Mouse (Mus musculus) heart, postnatal 36 days (tissue): ENCODE measurements at regions not wholly inside any gene's neighbourhood (a gene's known extent, or its start where the extent isn't known, plus 50 kb on each side); places are given as distances from the start of the nearest gene placed in this dataset.

ENCODE experiments used
- DNase-seq, 2 experiments: peaks; one replicate each; pipeline ENCODE4 v3.0.0; 2021 to 2022
- intact Hi-C: fragments of 180-260 bp; cut with DNase I; formaldehyde crosslinking; loops from one replicate; pipeline ENCODE4 v1.15.1; 2025

GRCm38 (mm10) chr3:82781464-82781863, 94.8 kb downstream of the Rbm46 start:
- DNase-seq = no peak

DNA sequence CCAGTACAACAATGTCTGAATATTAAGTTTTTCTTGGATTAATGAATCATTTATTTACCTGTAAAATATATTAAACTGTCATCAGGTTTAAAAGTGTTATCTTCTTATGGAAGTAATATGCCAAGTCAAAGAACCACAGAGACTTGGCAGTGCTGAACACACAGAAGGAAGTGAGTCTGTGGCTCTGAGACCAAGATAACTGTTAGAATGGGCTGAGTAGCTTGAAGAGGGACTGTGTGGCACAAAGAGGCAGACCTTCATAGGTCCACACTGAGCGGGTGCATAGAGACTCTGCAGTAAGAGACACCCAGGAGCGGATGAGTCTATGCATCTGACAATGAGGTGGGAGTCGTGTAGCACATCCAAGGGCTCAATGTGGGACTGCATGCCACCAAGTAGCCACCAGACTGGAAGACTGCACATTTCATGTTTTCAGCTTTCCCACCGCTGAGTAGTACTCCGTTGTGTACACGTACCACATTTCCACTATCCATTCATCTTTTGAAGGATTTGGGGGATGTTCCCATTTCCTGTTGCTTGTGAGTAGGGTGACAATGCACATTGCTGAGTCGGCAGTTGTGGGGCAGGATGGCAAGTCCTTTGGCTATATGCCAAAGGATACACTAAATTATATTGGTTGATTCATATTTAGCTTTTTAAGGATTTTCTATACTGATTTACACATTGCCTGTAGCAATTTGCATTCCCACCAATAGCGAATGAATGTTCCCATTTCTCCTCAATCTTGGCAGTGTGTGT, 105.6 kb downstream of the Rbm46 start:
- intact Hi-C loops = no loop called here

More at GRCm38 (mm10) chr3:82781464-82781863, 94.8 kb downstream of the Rbm46 start:
- intact Hi-C loops = no loop called here

GRCm38 (mm10) chr3:82767484-82767883, 108.8 kb downstream of the Rbm46 start:
- intact Hi-C loops = no loop called here
- no peak for DNase-seq

More for the DNA sequence above, 105.6 kb downstream of the Rbm46 start:
- DNase-seq = no peak

- no peak for DNase-seq
- intact Hi-C loops = no loop called here
Observed at GRCm38 (mm10) chr3:82759946-82760345, 116.3 kb downstream of the Rbm46 start.

DNA sequence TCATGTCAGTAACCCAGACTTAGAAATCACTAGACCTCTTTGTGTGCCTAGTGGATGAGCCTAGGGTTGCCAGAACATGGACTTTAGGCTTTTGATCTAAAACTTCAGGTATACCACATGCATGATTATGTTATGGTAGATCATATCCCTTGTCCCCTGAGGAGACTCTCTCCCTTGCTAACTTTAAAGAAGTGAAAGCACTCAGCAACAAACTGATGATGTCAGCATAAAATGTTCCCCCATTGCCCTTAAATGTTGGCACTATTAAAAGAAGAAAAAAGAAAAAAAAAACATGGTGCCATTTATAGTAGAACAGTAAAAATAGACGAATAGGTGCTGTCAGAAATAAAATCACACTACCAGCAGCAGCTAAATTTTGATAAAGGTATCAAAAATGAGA, 117.3 kb downstream of the Rbm46 start:
- intact Hi-C loops = no loop called here
- no peak for DNase-seq

DNA sequence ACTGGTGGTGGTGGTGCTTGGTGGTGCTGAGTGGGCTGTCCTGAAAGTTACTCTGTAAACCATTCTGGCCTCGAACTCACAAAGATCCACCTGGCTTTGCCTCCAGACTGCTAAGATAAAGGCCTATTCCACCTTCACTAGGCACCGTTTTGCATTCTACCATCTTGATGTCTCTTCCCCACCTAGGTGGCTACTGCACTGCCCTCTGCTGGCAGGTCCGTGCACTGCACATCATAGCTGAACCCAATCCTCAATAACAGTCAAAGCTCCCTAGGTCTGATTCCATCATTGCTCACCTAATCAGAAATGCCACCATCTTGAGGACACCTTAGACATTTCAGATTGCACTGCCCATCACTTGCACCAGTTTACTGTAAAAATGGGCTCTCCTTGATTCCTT, 150.7 kb downstream of the Rbm46 start:
- peak; percentile 24 to 56 for DNase-seq
- intact Hi-C loops = loop anchor here (2.0 to 10.0 kb wide), 2 partner anchors 361 to 731 kb away; no protein-coding TSS in a partner anchor

DNA sequence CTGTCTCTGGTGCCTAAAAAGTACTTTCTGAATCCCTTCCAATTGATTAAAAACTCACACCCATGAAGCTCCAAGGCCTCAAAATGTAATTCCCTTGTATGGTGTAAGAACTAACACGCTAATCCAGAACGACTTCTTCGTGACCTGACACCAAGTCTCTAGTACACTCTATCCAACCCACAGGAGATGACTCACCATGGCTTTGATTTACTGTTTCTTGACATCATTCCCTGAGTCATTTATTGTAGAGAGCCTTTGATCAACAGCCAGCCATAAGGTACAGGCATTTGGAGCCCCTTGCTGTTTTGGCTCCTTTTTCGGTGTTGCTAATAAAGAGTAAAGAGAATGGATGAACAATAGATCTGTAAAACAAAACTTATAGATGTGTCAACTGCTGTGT, 159.7 kb upstream of the Npy2r start:
- DNase-seq = no peak
- intact Hi-C loops = no loop called here

GRCm38 (mm10) chr3:82692131-82692530, 144.2 kb upstream of the Npy2r start:
- intact Hi-C loops = no loop called here
- DNase-seq = no peak

GRCm38 (mm10) chr3:82656159-82656874, 108.4 kb upstream of the Npy2r start:
- intact Hi-C loops = no loop called here
- DNase-seq = no peak

GRCm38 (mm10) chr3:82652346-82652745, 104.5 kb upstream of the Npy2r start:
- no peak for DNase-seq
- intact Hi-C loops = no loop called here

- intact Hi-C loops = no loop called here
- no peak for DNase-seq
Observed at GRCm38 (mm10) chr3:82640052-82640451, 92.2 kb upstream of the Npy2r start.

GRCm38 (mm10) chr3:82636666-82637065, 88.8 kb upstream of the Npy2r start:
- intact Hi-C loops = no loop called here
- DNase-seq = no peak

GRCm38 (mm10) chr3:82620418-82621003, 72.6 kb upstream of the Npy2r start:
- intact Hi-C loops = no loop called here
- no peak for DNase-seq

- no peak for DNase-seq
- intact Hi-C loops = no loop called here
Observed at GRCm38 (mm10) chr3:82619371-82619770, 71.5 kb upstream of the Npy2r start.

DNA sequence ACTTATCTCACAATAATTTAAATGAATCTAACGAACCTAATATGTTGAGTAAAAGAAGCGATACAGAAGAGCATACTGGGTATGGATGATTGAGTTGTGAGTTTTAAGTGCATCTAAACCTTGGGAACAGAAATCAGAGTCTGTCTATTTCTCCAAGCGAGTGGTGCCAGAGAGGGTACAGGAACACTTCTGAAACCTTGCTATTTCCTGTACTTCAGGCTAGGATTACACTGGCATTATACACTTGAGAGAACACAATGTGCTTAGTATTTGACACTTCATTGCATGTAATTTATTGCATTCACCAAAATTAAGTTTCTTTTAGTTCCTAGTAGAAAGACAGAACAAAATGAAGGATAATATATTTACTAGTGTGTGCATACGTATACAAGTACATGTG, 54.0 kb upstream of the Npy2r start:
- intact Hi-C loops = no loop called here
- DNase-seq = no peak

- intact Hi-C loops = no loop called here
- DNase-seq = no peak
Observed at GRCm38 (mm10) chr3:82598656-82599055, 50.8 kb upstream of the Npy2r start.
